Mouse (Mus musculus) stomach, embryonic 14.5 days (tissue): ENCODE measurements around the gene Retreg3. TPM values are rescaled to one million over a fixed set of nuclear protein-coding genes. Genes with fewer than 3 reads are reported as not detected.
A peak's percentile ranks its signal among the peaks of the same experiment; 100 is the strongest.

Source experiments
- ATAC-seq: fragments of 200-750 bp; cut with Nextera tagmentation; 2 replicates; pipeline ENCODE4 v1.8.0; 2017; ENCODE audit warnings: low read depth, moderate TSS enrichment; ENCODE audit not compliant: insufficient number of reproducible peaks, insufficient read depth, low FRiP score
- H3K27ac ChIP-seq: fragments of 300-500 bp; sonication (generic); 2 replicates; pipeline ENCODE4 v1.5.1; 2014; ENCODE audit warnings: mild to moderate bottlenecking, low read length, moderate library complexity, mixed read lengths
- H3K27me3 ChIP-seq: fragments of 300-500 bp; sonication (generic); 2 replicates; pipeline ENCODE4 v1.6.1; 2014; ENCODE audit warnings: low read length, control low read depth, mixed read lengths; ENCODE audit not compliant: control insufficient read depth, insufficient read depth
- H3K36me3 ChIP-seq: fragments of 300-500 bp; sonication (generic); 2 replicates; pipeline ENCODE4 v1.6.1; 2014; ENCODE audit warnings: mild to moderate bottlenecking, control low read depth, low read length, moderate library complexity, mixed read lengths; ENCODE audit not compliant: control insufficient read depth, insufficient read depth
- H3K4me1 ChIP-seq: fragments of 300-500 bp; sonication (generic); 2 replicates; pipeline ENCODE4 v1.6.1; 2014; ENCODE audit warnings: low read length, control low read depth, mixed read lengths; ENCODE audit not compliant: control insufficient read depth, insufficient read depth
- H3K4me2 ChIP-seq: fragments of 300-500 bp; sonication (generic); replicated peaks from 2 replicates; pipeline ENCODE4 v1.6.1; 2014; ENCODE audit warnings: low read depth, low read length, control low read depth
- H3K4me3 ChIP-seq: fragments of 300-500 bp; sonication (generic); 2 replicates; pipeline ENCODE4 v1.5.1; 2014; ENCODE audit warnings: low read depth, low read length, control low read depth
- H3K9ac ChIP-seq: fragments of 300-500 bp; sonication (generic); replicated peaks from 2 replicates; pipeline ENCODE4 v1.6.1; 2014; ENCODE audit warnings: low read depth, mild to moderate bottlenecking, control low read depth, low read length, moderate library complexity, mixed read lengths
- H3K9me3 ChIP-seq: fragments of 300-500 bp; sonication (generic); 2 replicates; pipeline ENCODE4 v1.6.1; 2016; ENCODE audit warnings: low read depth, low read length, control low read depth; ENCODE audit not compliant: control insufficient read depth
- WGBS: fragments of 180-500 bp; shearing (Covaris S2); extraction: QIAGEN DNeasy Blood & Tissue Kit; methylation state at CpG from one replicate; pipeline ENCODE4 v1.1.7; 2014; 5-methylcytosine and 5-hydroxymethylcytosine counted together
- polyA plus RNA-seq: library from polyadenylated mRNA; unstranded; fragments of >200 nt; fragmentation: Nextera tagmentation; extraction: Ambion mirVana; gene quantifications from 2 replicates; pipeline ENCODE4 v1.2.1, GENCODE M21; 2014

Retreg3 gene
- polyA plus RNA-seq, 1 experiment from 2014 or later: 8.0 TPM

DNA sequence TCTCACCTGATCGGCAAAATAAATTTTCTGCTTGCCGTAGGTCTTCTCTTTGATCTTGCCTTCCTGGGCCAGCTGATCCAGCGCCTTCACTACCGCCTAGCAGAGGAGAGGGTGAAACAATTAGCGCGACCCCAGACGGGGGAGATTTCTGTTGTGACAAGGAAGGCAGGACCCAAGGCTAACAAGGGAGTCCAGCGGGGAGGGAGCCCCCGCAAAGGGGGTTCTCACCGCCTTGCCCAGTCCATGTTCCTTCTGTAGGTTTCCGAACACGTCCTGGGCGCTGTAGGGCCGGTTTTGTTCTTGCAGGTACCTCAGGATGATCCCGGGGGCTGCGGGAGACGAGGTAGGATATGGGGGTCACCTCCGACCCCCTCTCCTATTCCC lies 24.8 kb downstream of the Retreg3 start:
- H3K27ac ChIP-seq: no peak overlapping the region
- WGBS: 2% methylated on average over 18 of the region's 18 CpGs
- H3K9ac ChIP-seq: peak overlapping the region; percentile 75
- H3K9me3 ChIP-seq: no peaks in the 10 kb centered on the region
- peak; percentile 44 for ATAC-seq
- H3K27me3 ChIP-seq: no peaks in the 10 kb centered on the region
- peaks cover 57% of the 10 kb centered on the region for H3K36me3 ChIP-seq
- peaks cover 6% of the 10 kb centered on the region; the same call in 1 of the 2 replicates for H3K4me1 ChIP-seq
- H3K4me3 ChIP-seq: peak overlapping the region; percentile 68
- H3K4me2 ChIP-seq: peak overlapping the region; percentile 96

DNA sequence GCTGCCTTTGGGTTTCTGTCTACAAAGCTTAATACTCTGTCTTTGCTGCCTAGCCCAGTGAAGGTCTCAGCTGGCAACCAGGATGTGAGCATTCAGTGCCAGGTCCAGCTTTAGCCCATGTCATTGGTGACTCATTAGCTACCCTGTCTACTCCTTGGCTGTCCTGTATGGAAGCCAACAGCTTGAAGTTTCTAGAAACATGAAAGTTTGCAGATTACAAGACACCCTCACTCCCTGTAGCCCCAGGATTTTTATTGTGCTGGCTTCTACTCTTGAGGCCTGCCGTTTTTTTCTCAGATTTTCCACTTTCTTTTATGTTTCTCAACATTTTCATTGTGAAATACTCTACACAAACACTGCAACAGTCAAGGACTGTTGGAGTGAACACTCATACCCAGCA lies 29.8 kb downstream of the Retreg3 start:
- H3K9me3 ChIP-seq: no peaks in the 10 kb centered on the region
- no peak overlapping the region for H3K4me3 ChIP-seq
- peaks cover 38% of the 10 kb centered on the region for H3K36me3 ChIP-seq
- peaks cover 22% of the 10 kb centered on the region for H3K4me1 ChIP-seq
- no peak for ATAC-seq
- H3K27ac ChIP-seq: no peak overlapping the region
- H3K4me2 ChIP-seq: no peak overlapping the region
- H3K9ac ChIP-seq: no peak overlapping the region
- WGBS: 91% methylated on average over 1 of the region's 1 CpGs
- H3K27me3 ChIP-seq: no peaks in the 10 kb centered on the region

DNA sequence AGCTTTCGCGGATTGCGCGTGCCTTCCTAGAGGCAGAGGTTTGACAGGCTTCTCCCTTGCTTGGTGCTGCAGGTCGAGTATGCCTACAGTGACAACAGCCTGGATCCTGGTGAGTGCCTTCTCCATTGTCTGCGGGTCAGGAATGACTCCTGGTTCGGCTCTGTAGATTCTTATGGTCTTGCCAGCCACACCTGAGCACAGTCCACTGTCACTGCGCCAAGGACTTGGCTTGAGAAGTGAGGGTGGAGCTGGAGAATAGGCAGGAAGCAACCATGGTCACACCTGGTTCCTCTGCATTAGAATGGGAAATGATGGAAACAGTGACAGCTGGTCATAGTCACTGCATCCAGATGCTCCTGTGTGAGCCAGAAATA lies 32.0 kb downstream of the Retreg3 start:
- peak overlapping the region; percentile 16; the same call in 1 of the 2 replicates for H3K27ac ChIP-seq
- WGBS: 10% methylated on average over 8 of the region's 8 CpGs
- H3K27me3 ChIP-seq: no peaks in the 10 kb centered on the region
- H3K9ac ChIP-seq: peak overlapping the region; percentile 80
- no peak; the same call in 1 of the 2 replicates for ATAC-seq
- H3K9me3 ChIP-seq: no peaks in the 10 kb centered on the region
- H3K4me1 ChIP-seq: peaks cover 24% of the 10 kb centered on the region
- peak overlapping the region; percentile 96 for H3K4me2 ChIP-seq
- H3K36me3 ChIP-seq: peaks cover 27% of the 10 kb centered on the region
- H3K4me3 ChIP-seq: peak overlapping the region; percentile 87

DNA sequence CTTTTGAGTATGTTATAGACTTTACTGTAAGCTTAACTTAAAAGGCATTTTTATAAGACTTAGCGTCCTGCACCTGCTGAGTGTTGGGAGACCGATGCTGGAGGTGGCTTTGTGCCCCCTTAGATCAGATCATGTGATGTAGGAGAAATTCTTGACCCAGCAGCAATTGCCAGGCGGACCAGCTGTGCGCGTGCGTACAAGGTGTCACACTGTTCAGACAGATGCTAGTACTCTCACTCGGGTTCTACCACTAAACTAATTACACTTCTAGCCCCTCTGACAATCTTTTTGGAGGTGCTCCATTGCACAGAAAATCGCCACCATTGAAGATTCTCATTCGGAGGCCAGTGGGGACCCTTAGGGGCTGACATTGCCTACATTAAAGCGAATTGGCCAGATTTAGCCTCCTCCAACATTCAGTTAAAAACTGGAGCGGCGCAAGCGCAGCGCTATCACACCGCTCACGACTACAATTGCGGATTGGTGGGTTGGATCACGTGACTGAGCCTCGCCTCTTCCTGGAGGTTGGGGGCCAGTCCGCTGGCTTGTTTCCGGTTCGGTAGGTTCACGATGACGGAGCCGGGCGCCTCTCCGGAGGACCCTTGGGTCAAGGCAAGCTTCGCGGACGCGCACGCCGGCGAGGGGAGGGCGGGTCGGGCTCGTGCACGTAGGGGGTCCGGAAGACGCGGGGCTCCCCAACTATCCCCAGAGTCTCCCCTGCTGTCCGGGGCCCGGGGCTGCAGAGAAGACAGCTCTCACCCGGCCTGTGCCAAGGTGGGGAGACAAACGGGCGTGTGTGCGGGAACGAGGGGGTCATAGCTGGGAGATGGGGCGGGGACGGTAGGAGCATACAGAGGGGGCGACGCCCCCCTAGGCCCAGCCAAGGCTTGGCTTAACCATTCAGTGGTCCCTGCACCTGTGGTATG lies 32.7 kb downstream of the Retreg3 start, which contains the start of gene Mlx:
Gene Mlx, plus strand, starts transcription at position 522 of the 926 bp plus-strand sequence.
- H3K27ac ChIP-seq: peak within 1 kb of the TSS; percentile 16; the same call in 1 of the 2 replicates
- no peaks in the 10 kb centered on the region for H3K9me3 ChIP-seq
- peak within 1 kb of the TSS; percentile 96 for H3K4me2 ChIP-seq
- H3K9ac ChIP-seq: peak within 1 kb of the TSS; percentile 80
- H3K36me3 ChIP-seq: peaks cover 21% of the 10 kb centered on the region
- peak; percentile 85 for ATAC-seq
- H3K27me3 ChIP-seq: no peaks in the 10 kb centered on the region
- 2% methylated on average over 52 of the region's 52 CpGs for WGBS
- peaks cover 24% of the 10 kb centered on the region for H3K4me1 ChIP-seq
- H3K4me3 ChIP-seq: peak within 1 kb of the TSS; percentile 87

DNA sequence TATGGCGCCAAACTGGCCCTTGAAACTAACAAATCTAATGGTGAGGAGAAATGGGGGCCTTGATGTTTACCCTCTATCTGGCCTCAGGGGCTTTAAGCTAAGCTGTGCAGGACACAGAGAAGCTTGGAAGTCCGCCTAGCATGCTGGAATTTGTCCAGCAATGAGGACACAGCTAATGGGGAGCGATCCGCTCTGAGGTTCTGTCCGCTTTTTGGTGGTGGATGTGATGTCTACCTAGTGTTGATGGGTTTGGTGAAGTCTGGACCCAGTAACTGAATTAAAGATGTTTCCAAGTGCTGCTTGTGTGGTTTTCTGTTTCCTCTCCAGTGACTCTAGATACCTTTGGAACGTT lies 33.4 kb downstream of the Retreg3 start:
- Histone ChIP-seq H3K27ac (peak overlapping the region; percentile 16; the same call in 1 of the 2 replicates), H3K4me2 (peak overlapping the region; percentile 96), H3K4me1 (peaks cover 28% of the 10 kb centered on the region), H3K36me3 (peaks cover 14% of the 10 kb centered on the region), H3K4me3 (peak overlapping the region; percentile 87; the same call in 1 of the 2 replicates), H3K9ac (no peak overlapping the region), H3K9me3 (no peaks in the 10 kb centered on the region), H3K27me3 (no peaks in the 10 kb centered on the region)
- WGBS: 83% methylated on average over 6 of the region's 6 CpGs
- no peak for ATAC-seq

DNA sequence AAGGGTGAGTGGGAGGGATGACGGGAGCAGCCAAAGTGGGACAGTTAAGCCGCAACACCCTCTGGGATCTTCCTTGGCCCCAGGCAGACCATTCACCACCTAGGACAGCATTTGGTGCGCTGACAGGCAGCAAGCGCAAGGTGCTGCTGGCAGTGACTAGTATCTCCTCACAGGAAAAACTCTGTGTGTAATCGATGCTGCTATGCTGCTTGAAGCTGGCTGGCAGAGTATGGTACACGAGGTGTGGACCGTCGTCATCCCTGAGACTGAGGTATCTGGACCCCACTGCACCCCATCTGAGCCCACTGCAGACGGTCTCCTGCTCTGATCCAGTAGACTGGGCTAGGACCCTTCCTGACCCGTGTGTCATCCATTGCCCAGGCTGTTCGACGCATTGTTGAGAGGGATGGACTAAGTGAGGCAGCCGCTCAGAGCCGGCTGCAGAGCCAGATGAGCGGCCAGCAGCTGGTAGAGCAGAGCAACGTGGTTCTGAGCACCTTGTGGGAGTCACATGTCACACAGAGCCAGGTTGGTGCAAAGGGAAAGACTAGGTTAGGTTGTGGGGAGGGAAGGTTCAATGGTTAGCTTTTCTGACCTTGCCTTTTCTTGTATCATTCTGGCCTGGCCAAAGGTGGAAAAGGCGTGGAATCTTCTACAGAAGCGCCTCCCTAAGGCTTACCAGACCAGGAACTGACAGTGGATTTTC lies 33.9 kb downstream of the Retreg3 start:
- Histone ChIP-seq H3K27me3 (no peaks in the 10 kb centered on the region; the same call in 1 of the 2 replicates), H3K4me3 (no peak overlapping the region), H3K9me3 (no peaks in the 10 kb centered on the region), H3K4me1 (peaks cover 28% of the 10 kb centered on the region), H3K36me3 (peaks cover 12% of the 10 kb centered on the region), H3K9ac (no peak overlapping the region), H3K27ac (no peak overlapping the region), H3K4me2 (peak overlapping the region; percentile 96; the same call in 1 of the 2 replicates)
- no peak for ATAC-seq
- WGBS: 89% methylated on average over 18 of the region's 18 CpGs

DNA sequence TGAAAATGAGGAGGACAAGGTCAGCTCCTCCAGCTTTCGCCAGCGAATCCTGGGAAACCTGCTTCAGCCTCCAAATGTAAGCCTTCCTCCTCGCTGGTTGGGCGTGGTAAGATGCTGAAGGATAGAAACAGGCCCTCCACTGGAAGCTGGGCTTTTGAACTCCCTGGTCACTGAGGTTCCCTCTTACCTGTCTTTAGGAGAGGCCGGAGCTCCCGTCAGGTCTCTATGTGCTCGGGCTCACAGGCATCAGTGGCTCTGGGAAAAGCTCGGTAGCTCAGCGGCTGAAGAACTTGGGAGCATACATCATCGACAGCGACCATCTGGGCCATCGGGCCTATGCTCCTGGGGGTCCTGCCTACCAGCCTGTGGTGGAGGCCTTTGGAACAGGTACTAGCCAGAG lies 34.9 kb downstream of the Retreg3 start:
- Histone ChIP-seq H3K9ac (no peak overlapping the region), H3K4me3 (no peak overlapping the region), H3K4me2 (no peak overlapping the region), H3K27ac (no peak overlapping the region), H3K9me3 (no peaks in the 10 kb centered on the region), H3K27me3 (peaks cover 6% of the 10 kb centered on the region), H3K4me1 (peaks cover 30% of the 10 kb centered on the region), H3K36me3 (peaks cover 8% of the 10 kb centered on the region)
- ATAC-seq: no peak
- WGBS: 90% methylated on average over 12 of the region's 12 CpGs

DNA sequence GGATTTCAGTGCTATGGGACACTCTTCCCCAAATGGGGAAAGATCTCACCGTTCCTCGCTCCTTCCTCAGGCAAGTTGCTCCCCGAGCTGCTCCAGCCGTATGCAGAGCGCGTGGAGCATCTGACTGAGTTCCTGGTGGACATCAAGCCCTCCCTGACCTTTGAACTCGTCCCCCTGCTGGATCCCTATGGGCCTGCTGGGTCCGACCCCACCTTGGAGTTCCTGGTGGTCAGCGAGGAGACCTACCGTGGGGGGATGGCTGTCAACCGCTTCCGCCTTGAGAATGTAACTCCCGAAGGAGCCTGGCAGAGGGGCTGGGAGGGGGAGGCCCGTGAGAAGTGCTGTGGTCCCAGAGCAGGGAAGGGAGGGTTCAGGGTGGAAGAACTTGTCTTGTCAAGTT lies 35.4 kb downstream of the Retreg3 start:
- peaks cover 12% of the 10 kb centered on the region for H3K27me3 ChIP-seq
- H3K9ac ChIP-seq: no peak overlapping the region
- peaks cover 34% of the 10 kb centered on the region for H3K4me1 ChIP-seq
- H3K4me2 ChIP-seq: no peak overlapping the region
- ATAC-seq: no peak
- no peaks in the 10 kb centered on the region for H3K9me3 ChIP-seq
- no peak overlapping the region for H3K4me3 ChIP-seq
- H3K27ac ChIP-seq: no peak overlapping the region
- peaks cover 2% of the 10 kb centered on the region for H3K36me3 ChIP-seq
- WGBS: 88% methylated on average over 14 of the region's 14 CpGs
